Mouse (Mus musculus) lung, postnatal 0 days (tissue): ENCODE measurements around the gene Slc22a23. TPM values are rescaled to one million over a fixed set of nuclear protein-coding genes. Genes with fewer than 3 reads are reported as not detected.

Source experiments
- ATAC-seq: fragments of 200-750 bp; cut with Nextera tagmentation; 2 replicates; pipeline ENCODE4 v1.8.0; 2017; ENCODE audit warnings: moderate library complexity
- DNase-seq: peaks from one replicate; pipeline ENCODE4 v3.0.0-alpha.2; 2016; ENCODE audit warnings: low spot score
- H3K27ac ChIP-seq: fragments of 300-500 bp; sonication (generic); 2 replicates; pipeline ENCODE4 v1.5.1; 2014; ENCODE audit warnings: antibody characterized with exemption, mild to moderate bottlenecking, low read length, mixed read lengths
- H3K27me3 ChIP-seq: fragments of 300-500 bp; sonication (generic); replicated peaks from 2 replicates; pipeline ENCODE4 v1.6.1; 2014; ENCODE audit warnings: low read length, mixed read lengths; ENCODE audit not compliant: insufficient read depth
- H3K36me3 ChIP-seq: fragments of 300-500 bp; sonication (generic); 2 replicates; pipeline ENCODE4 v1.6.1; 2014; ENCODE audit warnings: low read length, mixed read lengths; ENCODE audit not compliant: insufficient read depth
- H3K4me1 ChIP-seq: fragments of 300-500 bp; sonication (generic); 2 replicates; pipeline ENCODE4 v1.6.1; 2014; ENCODE audit warnings: antibody characterized with exemption, low read depth, low read length, mixed read lengths; ENCODE audit not compliant: insufficient read depth
- H3K4me2 ChIP-seq: fragments of 300-500 bp; sonication (generic); replicated peaks from 2 replicates; pipeline ENCODE4 v1.6.1; 2014; ENCODE audit warnings: low read depth, mild to moderate bottlenecking, low read length, moderate library complexity, mixed read lengths
- H3K4me3 ChIP-seq: fragments of 300-500 bp; sonication (generic); 2 replicates; pipeline ENCODE4 v1.5.1; 2014; ENCODE audit warnings: low read depth, low read length
- H3K9ac ChIP-seq: fragments of 300-500 bp; sonication (generic); replicated peaks from 2 replicates; pipeline ENCODE4 v1.6.1; 2014; ENCODE audit warnings: low read depth, mild to moderate bottlenecking
- H3K9me3 ChIP-seq: fragments of 300-500 bp; sonication (generic); 2 replicates; pipeline ENCODE4 v1.6.1; 2016; ENCODE audit warnings: low read length, mixed read lengths
- CTCF ChIP-seq: IDR thresholded peaks from 2 replicates; pipeline ENCODE4 v1.5.1; 2016; ENCODE audit warnings: antibody characterized with exemption, mild to moderate bottlenecking
- EP300 ChIP-seq: IDR thresholded peaks from 2 replicates; pipeline ENCODE4 v1.6.1; 2016; ENCODE audit warnings: antibody characterized with exemption, mild to moderate bottlenecking, control low read depth
- WGBS: fragments of 180-500 bp; shearing (Covaris S2); extraction: QIAGEN DNeasy Blood & Tissue Kit; methylation state at CpG from one replicate; pipeline ENCODE4 v1.1.7; 2014; 5-methylcytosine and 5-hydroxymethylcytosine counted together
- polyA plus RNA-seq: library from polyadenylated mRNA; unstranded; fragments of >200 nt; fragmentation: Nextera tagmentation; extraction: Ambion mirVana; gene quantifications from 2 replicates; pipeline ENCODE4 v1.2.1, GENCODE M21; 2015

Slc22a23 gene
- polyA plus RNA-seq, 1 experiment from 2014 or later = 8.1 TPM

GRCm38 (mm10) chr13:34240087-34240428 is 104.9 kb downstream of the Slc22a23 start:
- Histone ChIP-seq H3K4me3 (no peak overlapping the region), H3K4me1 (no peaks in the 10 kb centered on the region), H3K9ac (no peak overlapping the region), H3K4me2 (no peak overlapping the region), H3K9me3 (no peaks in the 10 kb centered on the region), H3K27me3 (no peaks in the 10 kb centered on the region), H3K36me3 (no peaks in the 10 kb centered on the region), H3K27ac (no peak overlapping the region)
- WGBS = 90% methylated on average over 3 of the region's 3 CpGs
- DNase-seq = no peak
- ATAC-seq = no peak
- TF ChIP-seq EP300 (no peak), CTCF (no peak)

GRCm38 (mm10) chr13:34239371-34240086 is 105.5 kb downstream of the Slc22a23 start:
- no peak overlapping the region for H3K4me2 ChIP-seq
- no peaks in the 10 kb centered on the region for H3K27me3 ChIP-seq
- DNase-seq = no peak
- H3K27ac ChIP-seq = 0 out of 2 replicates have a peak overlapping the region, but pooled peaks have one; percentile 11
- H3K9me3 ChIP-seq = no peaks in the 10 kb centered on the region
- no peak for ATAC-seq
- TF ChIP-seq EP300 (no peak), CTCF (no peak)
- no peak overlapping the region for H3K4me3 ChIP-seq
- WGBS = 43% methylated on average over 11 of the region's 11 CpGs
- no peak overlapping the region for H3K9ac ChIP-seq
- no peaks in the 10 kb centered on the region for H3K36me3 ChIP-seq
- H3K4me1 ChIP-seq = no peaks in the 10 kb centered on the region

- DNase-seq (no peak), ATAC-seq (no peak)
- Histone ChIP-seq H3K27ac (no peak overlapping the region), H3K9ac (no peak overlapping the region), H3K4me1 (no peaks in the 10 kb centered on the region), H3K4me3 (no peak overlapping the region), H3K4me2 (no peak overlapping the region), H3K36me3 (no peaks in the 10 kb centered on the region), H3K27me3 (no peaks in the 10 kb centered on the region), H3K9me3 (no peaks in the 10 kb centered on the region)
- no peak for TF ChIP-seq EP300
- TF ChIP-seq CTCF = no peak
- 31% methylated on average over 14 of the region's 14 CpGs for WGBS
Measured at GRCm38 (mm10) chr13:34238646-34239290, 106.2 kb downstream of the Slc22a23 start.

GRCm38 (mm10) chr13:34235056-34235455 is 109.9 kb downstream of the Slc22a23 start:
- Histone ChIP-seq H3K4me1 (no peaks in the 10 kb centered on the region), H3K4me3 (no peak overlapping the region), H3K9me3 (no peaks in the 10 kb centered on the region), H3K27ac (no peak overlapping the region), H3K36me3 (no peaks in the 10 kb centered on the region), H3K4me2 (no peak overlapping the region), H3K9ac (no peak overlapping the region), H3K27me3 (no peaks in the 10 kb centered on the region)
- 90% methylated on average over 6 of the region's 6 CpGs for WGBS
- TF ChIP-seq EP300 (no peak), CTCF (no peak)
- DNase-seq = no peak
- ATAC-seq = no peak

GRCm38 (mm10) chr13:34234439-34234838 is 110.5 kb downstream of the Slc22a23 start:
- no peaks in the 10 kb centered on the region for H3K9me3 ChIP-seq
- ATAC-seq (no peak), DNase-seq (no peak)
- H3K4me2 ChIP-seq = no peak overlapping the region
- no peak overlapping the region for H3K4me3 ChIP-seq
- TF ChIP-seq EP300 = no peak
- no peak for TF ChIP-seq CTCF
- 62% methylated on average over 5 of the region's 5 CpGs for WGBS
- no peaks in the 10 kb centered on the region for H3K4me1 ChIP-seq
- H3K27me3 ChIP-seq = no peaks in the 10 kb centered on the region
- no peak overlapping the region for H3K9ac ChIP-seq
- no peak overlapping the region for H3K27ac ChIP-seq
- no peaks in the 10 kb centered on the region for H3K36me3 ChIP-seq

- Histone ChIP-seq H3K4me1 (0 out of 2 replicates have a peak, but pooled peaks cover 2% of the 10 kb centered on the region), H3K36me3 (no peaks in the 10 kb centered on the region), H3K9me3 (no peaks in the 10 kb centered on the region), H3K4me3 (no peak overlapping the region), H3K4me2 (no peak overlapping the region), H3K27ac (no peak overlapping the region), H3K27me3 (no peaks in the 10 kb centered on the region), H3K9ac (no peak overlapping the region)
- ATAC-seq (no peak), DNase-seq (no peak)
- no peak for TF ChIP-seq EP300
- TF ChIP-seq CTCF = no peak
- WGBS = 68% methylated on average over 6 of the region's 6 CpGs
Measured at GRCm38 (mm10) chr13:34232992-34233391, 112.0 kb downstream of the Slc22a23 start.
